Mouse (Mus musculus) G1E (cell line): Measurements from ENCODE around the gene Tec.

Source experiments
- CTCF ChIP-seq: IDR thresholded peaks from 2 replicates; pipeline ENCODE4 v1.5.1; 2012; ENCODE audit warnings: low read depth, low read length, inconsistent platforms, mixed read lengths
- POLR2AphosphoS5 ChIP-seq: IDR thresholded peaks from 2 replicates; pipeline ENCODE4 v1.6.1; 2012; ENCODE audit warnings: low read depth, low read length, inconsistent platforms; ENCODE audit not compliant: insufficient replicate concordance

- TF ChIP-seq CTCF: no peak
- TF ChIP-seq POLR2AphosphoS5: no peak
Observed at GRCm38 (mm10) chr5:72791386-72791785, 76.9 kb downstream of the Tec start.
